In genomic region chr3:99183355-99184016, GRCm38 (mm10) we compare ENCODE assay signal across 13 mouse cellular contexts. TPM values are rescaled to one million over a fixed set of nuclear protein-coding genes. Genes with fewer than 3 reads are reported as not detected.
DNase-seq lines count a peak whose midpoint lies in the region; ATAC-seq lines count a peak whose summit lies in the region.
"Had no signal": no experiment of that assay in that cellular context is flagged by ENCODE, and none has a peak within 500 bp of the region (broad histone marks: within the 10 kb centered on the region; RNA-seq: fewer than 3 reads in every experiment).

No protein-coding gene starts in this region.

- no peaks in the 10 kb centered on the region for H3K36me3 ChIP-seq in heart, embryonic 12.5 days
- H3K36me3 ChIP-seq in kidney, embryonic 15.5 days: no peaks in the 10 kb centered on the region
- H3K36me3 ChIP-seq: midbrain, embryonic 12.5 days had no signal

- ATAC-seq in heart, embryonic 12.5 days (ENCODE audit: insufficient number of reproducible peaks, low FRiP score): 0 out of 2 replicates have a peak, but pooled peaks have one; percentile 39
- ATAC-seq in kidney, embryonic 15.5 days (replicated peaks; ENCODE audit: low FRiP score): no peak

- no peak for DNase-seq in heart, postnatal 36 days
- DNase-seq in Muller cell, postnatal 12 days (ENCODE audit: inconsistent ontology term): peak; percentile 52
- DNase-seq in heart, postnatal 4 days: peak; percentile 29
- peak; percentile 18 to 56 for DNase-seq in lung, postnatal 4 days
- no peak for DNase-seq in spleen, postnatal 36 days (ENCODE audit: low spot score in 2 of 2)
- no peak for DNase-seq in natural killer cell, adult 2 months (ENCODE audit: low spot score in 2 of 2)
- DNase-seq: adrenal gland, adult 2 months; kidney, postnatal 4 days; right cerebral cortex, postnatal 25 days; thymus, postnatal 14 days had no signal

- WGBS in heart, embryonic 12.5 days: 56% methylated on average over 17 of the region's 17 CpGs
- 81% methylated on average over 17 of the region's 17 CpGs for WGBS in kidney, embryonic 15.5 days

- H3K27ac ChIP-seq in heart, embryonic 12.5 days (ENCODE audit: poor library complexity, severe bottlenecking): peak overlapping the region; percentile 68
- no peak overlapping the region for H3K27ac ChIP-seq in kidney, embryonic 15.5 days
- H3K27ac ChIP-seq: midbrain, embryonic 12.5 days had no signal

- H3K4me3 ChIP-seq in heart, embryonic 12.5 days: no peak overlapping the region
- no peak overlapping the region for H3K4me3 ChIP-seq in kidney, embryonic 15.5 days (replicated peaks)
- H3K4me3 ChIP-seq: midbrain, embryonic 12.5 days had no signal

- no peak overlapping the region for H3K9ac ChIP-seq in heart, embryonic 12.5 days
- no peak overlapping the region for H3K9ac ChIP-seq in kidney, embryonic 15.5 days
- H3K9ac ChIP-seq: midbrain, embryonic 12.5 days had no signal

- no peak overlapping the region for H3K4me2 ChIP-seq in heart, embryonic 12.5 days
- H3K4me2 ChIP-seq in kidney, embryonic 15.5 days: no peak overlapping the region
- H3K4me2 ChIP-seq: midbrain, embryonic 12.5 days had no signal

- H3K4me1 ChIP-seq in heart, embryonic 12.5 days (replicated peaks): peaks cover 7% of the 10 kb centered on the region; the same call in 1 of the 2 replicates
- no peaks in the 10 kb centered on the region for H3K4me1 ChIP-seq in kidney, embryonic 15.5 days
- H3K4me1 ChIP-seq: midbrain, embryonic 12.5 days had no signal

- no peaks in the 10 kb centered on the region for H3K9me3 ChIP-seq in heart, embryonic 12.5 days (replicated peaks)
- H3K9me3 ChIP-seq in kidney, embryonic 15.5 days (replicated peaks): no peaks in the 10 kb centered on the region
- H3K9me3 ChIP-seq: midbrain, embryonic 12.5 days had no signal

- H3K27me3 ChIP-seq in heart, embryonic 12.5 days (replicated peaks): no peaks in the 10 kb centered on the region
- no peaks in the 10 kb centered on the region for H3K27me3 ChIP-seq in kidney, embryonic 15.5 days
- H3K27me3 ChIP-seq: midbrain, embryonic 12.5 days had no signal

- intact Hi-C loops in heart, postnatal 36 days (cut with DNase I): no loop called here

RNA-seq across cellular contexts. Expression of gene Wars2, which starts 42.6 kb away (rescaled TPM):
- 8.5 and 9.1 TPM in 2 replicates for polyA plus RNA-seq in heart, embryonic 12.5 days (2016; fragmentation: Nextera tagmentation; extraction: Ambion mirVana)
- 1 to 10 TPM; 6.0 to 6.5 TPM for total RNA-seq in heart, postnatal 36 days (2021)
- total RNA-seq in heart, postnatal 4 days (2021): 10 to 100 TPM in 1 of 2 experiments, 1 to 10 TPM in 1; 7.3 to 10.8 TPM
- 9.2 and 9.7 TPM in 2 replicates for polyA plus RNA-seq in kidney, embryonic 15.5 days (2015; fragmentation: Nextera tagmentation; extraction: Ambion mirVana)

RNA-seq across cellular contexts. Expression of gene Tbx15, which starts 56.7 kb away (rescaled TPM):
- polyA plus RNA-seq in heart, embryonic 12.5 days (2016; fragmentation: Nextera tagmentation; extraction: Ambion mirVana): 0.08 and 0.11 TPM in 2 replicates
- under 1 TPM; 0.41 to 0.53 TPM for total RNA-seq in heart, postnatal 36 days (2021)
- total RNA-seq in heart, postnatal 4 days (2021): under 1 TPM; 0.36 to 0.52 TPM
- polyA plus RNA-seq in kidney, embryonic 15.5 days (2015; fragmentation: Nextera tagmentation; extraction: Ambion mirVana): 0.36 and 0.64 TPM in 2 replicates

Comparison
In these comparisons a context has a peak if more than half of its experiments do, and no peak if none do; other contexts are left out.
1. DNase-seq: peak in Muller cell, postnatal 12 days (single experiment), heart, postnatal 4 days (single experiment) and lung, postnatal 4 days (2 of 2); none in heart, postnatal 36 days (0 of 2), spleen, postnatal 36 days (0 of 2) and natural killer cell, adult 2 months (0 of 2).